Mouse (Mus musculus) adrenal gland, postnatal 10 days (tissue): ENCODE measurements around the gene Fkbp6. TPM values are rescaled to one million over a fixed set of nuclear protein-coding genes. Genes with fewer than 3 reads are reported as not detected.

Experiments
- DNase-seq: peaks from one replicate; pipeline ENCODE4 v3.0.0; 2021; ENCODE audit warnings: mixed read lengths
- total RNA-seq, 2 experiments: library from RNA; stranded (reverse); gene quantifications; 2 replicates each; pipeline ENCODE4 v1.2.3; 2021

Gene Fkbp6
- total RNA-seq, 2 experiments from 2014 or later: 0.27 TPM; not detected in 1

GRCm38 (mm10) chr5:135274663-135275396, 75.0 kb downstream of the Fkbp6 start:
- no peak for DNase-seq

GRCm38 (mm10) chr5:135271563-135272165, 78.2 kb downstream of the Fkbp6 start:
- peak; percentile 26 for DNase-seq

GRCm38 (mm10) chr5:135270361-135270760, 79.5 kb downstream of the Fkbp6 start:
- DNase-seq: no peak

GRCm38 (mm10) chr5:135269451-135269850, 80.4 kb downstream of the Fkbp6 start:
- peak; percentile 51 for DNase-seq

GRCm38 (mm10) chr5:135264548-135264947, 85.3 kb downstream of the Fkbp6 start:
- DNase-seq: peak; percentile 24

GRCm38 (mm10) chr5:135263866-135264503, 85.9 kb downstream of the Fkbp6 start:
- DNase-seq: peak; percentile 65

- DNase-seq: no peak
These were observed 91.3 kb downstream of the Fkbp6 start for GRCm38 (mm10) chr5:135258280-135259150.

GRCm38 (mm10) chr5:135257559-135257958, 92.3 kb downstream of the Fkbp6 start:
- DNase-seq: no peak

GRCm38 (mm10) chr5:135256166-135256565, 93.7 kb downstream of the Fkbp6 start:
- DNase-seq: no peak

GRCm38 (mm10) chr5:135253741-135254401, 96.0 kb downstream of the Fkbp6 start:
- no peak for DNase-seq

- DNase-seq: peak; percentile 95
These were observed 98.8 kb downstream of the Fkbp6 start, which contains the start of gene Fzd9 for GRCm38 (mm10) chr5:135251079-135251454. TSS of gene Fzd9 (minus strand) at chr5:135251230.

- no peak for DNase-seq
These were observed 99.4 kb downstream of the Fkbp6 start for GRCm38 (mm10) chr5:135250186-135251078.

GRCm38 (mm10) chr5:135248956-135249676, 100.7 kb downstream of the Fkbp6 start:
- peak; percentile 47 for DNase-seq

GRCm38 (mm10) chr5:135247337-135247736, 102.5 kb downstream of the Fkbp6 start:
- no peak for DNase-seq

- DNase-seq: no peak
These were observed 103.3 kb downstream of the Fkbp6 start for GRCm38 (mm10) chr5:135246531-135246930.

- DNase-seq: no peak
These were observed 106.7 kb downstream of the Fkbp6 start for GRCm38 (mm10) chr5:135243166-135243565.

- no peak for DNase-seq
These were observed 107.2 kb downstream of the Fkbp6 start for GRCm38 (mm10) chr5:135242608-135243007.

GRCm38 (mm10) chr5:135242136-135242535, 107.7 kb downstream of the Fkbp6 start:
- DNase-seq: no peak
